Mouse (Mus musculus) liver, embryonic 16.5 days (tissue): ENCODE measurements around the gene Lrch1. TPM values are rescaled to one million over a fixed set of nuclear protein-coding genes. Genes with fewer than 3 reads are reported as not detected.

Experiments used
- ATAC-seq: fragments of 200-750 bp; cut with Nextera tagmentation; 2 replicates; pipeline ENCODE4 v1.8.0; 2017; ENCODE audit warnings: low read depth, mild to moderate bottlenecking, moderate number of reproducible peaks, moderate library complexity
- H3K27ac ChIP-seq: fragments of 300-500 bp; sonication (generic); 2 replicates; pipeline ENCODE4 v1.5.1; 2014; ENCODE audit warnings: mild to moderate bottlenecking, low read length
- H3K27me3 ChIP-seq: fragments of 300-500 bp; sonication (generic); 2 replicates; pipeline ENCODE4 v1.6.1; 2014; ENCODE audit warnings: low read depth, low read length, mixed read lengths; ENCODE audit not compliant: control insufficient read depth, insufficient read depth
- H3K36me3 ChIP-seq: fragments of 300-500 bp; sonication (generic); 2 replicates; pipeline ENCODE4 v1.6.1; 2014; ENCODE audit warnings: mild to moderate bottlenecking; ENCODE audit not compliant: control insufficient read depth, insufficient read depth
- H3K4me1 ChIP-seq: fragments of 300-500 bp; sonication (generic); 2 replicates; pipeline ENCODE4 v1.6.1; 2014; ENCODE audit warnings: low read depth, low read length, mixed read lengths; ENCODE audit not compliant: control insufficient read depth
- H3K4me2 ChIP-seq: fragments of 300-500 bp; sonication (generic); 2 replicates; pipeline ENCODE4 v1.6.1; 2014; ENCODE audit warnings: low read depth, low read length, mixed read lengths
- H3K4me3 ChIP-seq: fragments of 300-500 bp; sonication (generic); 2 replicates; pipeline ENCODE4 v1.5.1; 2014; ENCODE audit warnings: low read depth, mild to moderate bottlenecking, low read length
- H3K9ac ChIP-seq: fragments of 300-500 bp; sonication (generic); 2 replicates; pipeline ENCODE4 v1.6.1; 2014; ENCODE audit warnings: low read depth, low read length
- H3K9me3 ChIP-seq: fragments of 300-500 bp; sonication (generic); replicated peaks from 2 replicates; pipeline ENCODE4 v1.6.1; 2016; ENCODE audit warnings: low read length; ENCODE audit not compliant: control insufficient read depth
- WGBS: fragments of 180-500 bp; shearing (Covaris S2); extraction: QIAGEN DNeasy Blood & Tissue Kit; methylation state at CpG from one replicate; pipeline ENCODE4 v1.1.7; 2014; ENCODE audit not compliant: insufficient replicate concordance; 5-methylcytosine and 5-hydroxymethylcytosine counted together
- polyA plus RNA-seq: library from polyadenylated mRNA; unstranded; fragments of >200 nt; fragmentation: Nextera tagmentation; extraction: Ambion mirVana; gene quantifications from 2 replicates; pipeline ENCODE4 v1.2.1, GENCODE M21; 2015

Lrch1 gene
- polyA plus RNA-seq, 1 experiment from 2014 or later = 4.5 TPM

GRCm38 (mm10) chr14:74880868-74881267, 66.8 kb downstream of the Lrch1 start:
- Histone ChIP-seq H3K36me3 (no peaks in the 10 kb centered on the region), H3K9me3 (no peaks in the 10 kb centered on the region), H3K27me3 (no peaks in the 10 kb centered on the region), H3K9ac (no peak overlapping the region), H3K4me3 (no peak overlapping the region), H3K4me2 (no peak overlapping the region), H3K4me1 (no peaks in the 10 kb centered on the region), H3K27ac (no peak overlapping the region)
- no peak for ATAC-seq
- WGBS = 76% methylated on average over 10 of the region's 10 CpGs

GRCm38 (mm10) chr14:74879480-74879879, 68.2 kb downstream of the Lrch1 start:
- H3K27ac ChIP-seq = no peak overlapping the region
- 69% methylated on average over 10 of the region's 10 CpGs for WGBS
- no peaks in the 10 kb centered on the region for H3K36me3 ChIP-seq
- no peaks in the 10 kb centered on the region for H3K27me3 ChIP-seq
- no peak overlapping the region for H3K4me2 ChIP-seq
- no peaks in the 10 kb centered on the region for H3K9me3 ChIP-seq
- ATAC-seq = no peak
- no peak overlapping the region for H3K4me3 ChIP-seq
- no peak overlapping the region for H3K9ac ChIP-seq
- no peaks in the 10 kb centered on the region for H3K4me1 ChIP-seq

- H3K27me3 ChIP-seq = no peaks in the 10 kb centered on the region
- H3K9me3 ChIP-seq = no peaks in the 10 kb centered on the region
- H3K4me2 ChIP-seq = no peak overlapping the region
- ATAC-seq = no peak
- H3K4me3 ChIP-seq = no peak overlapping the region
- H3K9ac ChIP-seq = no peak overlapping the region
- H3K4me1 ChIP-seq = no peaks in the 10 kb centered on the region
- 69% methylated on average over 5 of the region's 5 CpGs for WGBS
- H3K27ac ChIP-seq = no peak overlapping the region
- H3K36me3 ChIP-seq = no peaks in the 10 kb centered on the region
These were observed 70.4 kb downstream of the Lrch1 start for GRCm38 (mm10) chr14:74877287-74877686.

GRCm38 (mm10) chr14:74871220-74871619, 76.5 kb downstream of the Lrch1 start:
- Histone ChIP-seq H3K36me3 (no peaks in the 10 kb centered on the region), H3K9ac (no peak overlapping the region), H3K9me3 (no peaks in the 10 kb centered on the region), H3K27ac (no peak overlapping the region), H3K4me2 (no peak overlapping the region), H3K4me1 (peaks cover 27% of the 10 kb centered on the region), H3K4me3 (no peak overlapping the region), H3K27me3 (no peaks in the 10 kb centered on the region)
- no peak; the same call in 1 of the 2 replicates for ATAC-seq
- WGBS = 56% methylated on average over 4 of the region's 4 CpGs

- peak; percentile 82 for ATAC-seq
- Histone ChIP-seq H3K4me1 (peaks cover 38% of the 10 kb centered on the region), H3K27ac (peak overlapping the region; percentile 75), H3K36me3 (no peaks in the 10 kb centered on the region), H3K4me2 (peak overlapping the region; percentile 51), H3K9ac (peak overlapping the region; percentile 14; the same call in 1 of the 2 replicates), H3K27me3 (no peaks in the 10 kb centered on the region), H3K9me3 (no peaks in the 10 kb centered on the region), H3K4me3 (peak overlapping the region; percentile 4)
- 13% methylated on average over 4 of the region's 4 CpGs for WGBS
These were observed 78.8 kb downstream of the Lrch1 start for GRCm38 (mm10) chr14:74868902-74869230.

- 31% methylated on average over 2 of the region's 2 CpGs for WGBS
- Histone ChIP-seq H3K9me3 (no peaks in the 10 kb centered on the region), H3K27me3 (no peaks in the 10 kb centered on the region), H3K4me1 (peaks cover 38% of the 10 kb centered on the region), H3K4me2 (peak overlapping the region; percentile 51), H3K9ac (peak overlapping the region; percentile 14; the same call in 1 of the 2 replicates), H3K4me3 (peak overlapping the region; percentile 4), H3K27ac (peak overlapping the region; percentile 75), H3K36me3 (no peaks in the 10 kb centered on the region)
- peak; percentile 17 for ATAC-seq
These were observed 79.3 kb downstream of the Lrch1 start for GRCm38 (mm10) chr14:74868188-74868901.

GRCm38 (mm10) chr14:74867076-74868042, 80.3 kb downstream of the Lrch1 start:
- ATAC-seq = no peak
- Histone ChIP-seq H3K9ac (no peak overlapping the region), H3K27me3 (no peaks in the 10 kb centered on the region), H3K4me2 (no peak overlapping the region), H3K9me3 (no peaks in the 10 kb centered on the region), H3K27ac (no peak overlapping the region), H3K4me3 (no peak overlapping the region), H3K4me1 (peaks cover 38% of the 10 kb centered on the region), H3K36me3 (no peaks in the 10 kb centered on the region)
- 65% methylated on average over 20 of the region's 20 CpGs for WGBS

GRCm38 (mm10) chr14:74865738-74866137, 81.9 kb downstream of the Lrch1 start:
- Histone ChIP-seq H3K4me3 (no peak overlapping the region), H3K27ac (peak overlapping the region; percentile 8), H3K9ac (no peak overlapping the region), H3K36me3 (no peaks in the 10 kb centered on the region), H3K4me2 (no peak overlapping the region), H3K4me1 (peaks cover 35% of the 10 kb centered on the region), H3K9me3 (no peaks in the 10 kb centered on the region), H3K27me3 (no peaks in the 10 kb centered on the region)
- 36% methylated on average over 3 of the region's 3 CpGs for WGBS
- ATAC-seq = no peak
